Mouse (Mus musculus) heart, embryonic 15.5 days (tissue): ENCODE measurements around the gene Mpl. TPM values are rescaled to one million over a fixed set of nuclear protein-coding genes. Genes with fewer than 3 reads are reported as not detected.

Experiments
- ATAC-seq: fragments of 200-750 bp; cut with Nextera tagmentation; replicated peaks from 2 replicates; pipeline ENCODE4 v1.8.0; 2017; ENCODE audit warnings: low read depth, moderate TSS enrichment; ENCODE audit not compliant: insufficient number of reproducible peaks, insufficient read depth, low FRiP score
- H3K27ac ChIP-seq: fragments of 300-500 bp; sonication (generic); 2 replicates; pipeline ENCODE4 v1.5.1; 2015; ENCODE audit warnings: mild to moderate bottlenecking, inconsistent platforms
- H3K27me3 ChIP-seq: fragments of 300-500 bp; sonication (generic); 2 replicates; pipeline ENCODE4 v1.6.1; 2015; ENCODE audit warnings: inconsistent platforms
- H3K36me3 ChIP-seq: fragments of 300-500 bp; sonication (generic); 2 replicates; pipeline ENCODE4 v1.6.1; 2015; ENCODE audit warnings: mild to moderate bottlenecking, inconsistent platforms
- H3K4me1 ChIP-seq: fragments of 300-500 bp; sonication (generic); replicated peaks from 2 replicates; pipeline ENCODE4 v1.6.1; 2015; ENCODE audit warnings: inconsistent platforms
- H3K4me2 ChIP-seq: fragments of 300-500 bp; sonication (generic); 2 replicates; pipeline ENCODE4 v1.6.1; 2015; ENCODE audit warnings: inconsistent platforms, mild to moderate bottlenecking, moderate library complexity
- H3K4me3 ChIP-seq: fragments of 300-500 bp; sonication (generic); 2 replicates; pipeline ENCODE4 v1.5.1; 2015; ENCODE audit warnings: mild to moderate bottlenecking, inconsistent platforms
- H3K9ac ChIP-seq: fragments of 300-500 bp; sonication (generic); 2 replicates; pipeline ENCODE4 v1.6.1; 2015; ENCODE audit warnings: mild to moderate bottlenecking, inconsistent platforms
- H3K9me3 ChIP-seq: fragments of 300-500 bp; sonication (generic); replicated peaks from 2 replicates; pipeline ENCODE4 v1.6.1; 2016; ENCODE audit warnings: inconsistent platforms
- WGBS: fragments of 180-500 bp; shearing (Covaris S2); methylation state at CpG from one replicate; pipeline ENCODE4 v1.1.7; 2015; ENCODE audit warnings: mixed read lengths; 5-methylcytosine and 5-hydroxymethylcytosine counted together
- polyA plus RNA-seq: library from polyadenylated mRNA; unstranded; fragments of >200 nt; fragmentation: Nextera tagmentation; extraction: Ambion mirVana; gene quantifications from 2 replicates; pipeline ENCODE4 v1.2.1, GENCODE M21; 2015

Gene Mpl
- 1.3 and 1.7 TPM in 2 replicates for polyA plus RNA-seq

DNA sequence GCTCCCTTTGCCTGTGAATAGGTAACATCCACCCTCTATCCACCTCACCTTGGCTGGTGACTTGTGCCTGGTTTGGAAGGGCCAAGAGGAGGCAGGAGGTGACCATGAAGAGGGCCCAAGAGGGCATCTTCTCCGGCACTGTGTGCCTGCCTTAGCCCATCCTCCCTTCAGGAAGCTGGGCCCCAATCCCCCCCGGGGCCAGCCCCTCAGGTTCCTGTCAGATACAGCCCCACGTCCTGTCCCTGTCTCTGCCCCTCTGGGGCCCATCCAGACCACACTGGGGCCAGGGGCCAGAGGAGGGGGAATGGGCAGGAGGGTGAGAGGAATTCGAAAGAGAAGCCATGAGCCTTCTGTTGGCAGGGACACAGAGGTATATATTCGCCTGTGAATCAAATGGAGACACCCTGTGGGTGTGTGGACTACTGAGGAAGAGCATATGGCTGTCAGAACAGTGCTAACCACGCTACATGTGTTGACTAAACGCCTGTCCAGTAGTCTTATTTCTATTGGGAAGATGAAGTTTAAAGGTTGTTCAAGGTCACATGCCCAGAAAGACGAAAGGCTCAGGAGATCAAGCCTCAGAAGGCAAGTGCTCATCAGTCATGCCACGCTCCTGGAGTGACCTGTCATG lies at the start of gene Mpl:
TSS of gene Mpl (minus strand) at position 169 of the 631 bp plus-strand sequence.
- no peaks in the 10 kb centered on the region for H3K27me3 ChIP-seq
- H3K4me2 ChIP-seq, result no peak within 1 kb of the TSS
- no peak within 1 kb of the TSS for H3K4me3 ChIP-seq
- no peak for ATAC-seq
- H3K9ac ChIP-seq, result no peak within 1 kb of the TSS
- no peaks in the 10 kb centered on the region for H3K4me1 ChIP-seq
- H3K27ac ChIP-seq, result no peak within 1 kb of the TSS
- no peaks in the 10 kb centered on the region for H3K9me3 ChIP-seq
- 60% methylated on average over 9 of the region's 9 CpGs for WGBS
- H3K36me3 ChIP-seq, result no peaks in the 10 kb centered on the region

DNA sequence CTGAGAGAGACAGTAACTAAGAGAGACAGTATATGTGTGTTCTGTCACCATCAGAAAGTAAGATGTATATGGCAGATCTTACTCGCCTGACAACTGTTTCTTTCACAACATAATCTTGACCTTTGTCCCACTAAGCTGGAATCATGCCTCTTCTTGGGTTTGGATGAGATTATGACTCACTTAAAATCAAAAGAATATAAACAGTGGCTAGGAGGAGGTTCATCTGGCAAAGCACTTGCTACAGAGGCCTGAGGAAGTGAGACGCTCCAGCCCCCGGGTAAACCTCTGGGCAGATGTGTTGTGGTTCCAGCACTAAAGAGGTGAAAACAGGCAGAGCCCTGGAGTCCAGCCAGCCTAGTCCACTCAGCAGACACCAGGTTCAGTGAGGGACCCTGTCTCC lies 48.2 kb upstream of the Mpl start:
- no peak overlapping the region for H3K4me3 ChIP-seq
- WGBS, result 42% methylated on average over 3 of the region's 3 CpGs

DNA sequence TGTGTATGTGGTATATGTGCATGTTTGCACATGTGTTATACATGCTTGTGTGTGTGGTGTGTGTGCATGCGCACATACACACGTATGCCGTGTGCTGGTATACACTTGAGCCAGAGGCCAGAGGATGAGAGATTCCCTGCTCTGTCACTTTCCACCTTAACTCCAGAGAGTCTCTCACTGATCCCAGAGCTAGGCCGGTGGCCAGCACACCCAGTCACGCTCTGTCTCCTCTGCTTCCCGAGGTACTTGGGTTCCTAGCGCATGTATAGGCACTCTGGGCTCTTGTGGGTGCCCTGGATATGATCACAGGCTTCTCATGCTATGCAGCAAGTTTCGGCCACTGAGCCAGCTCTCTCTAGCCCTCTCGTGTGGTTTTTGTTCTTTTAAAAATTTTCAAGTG lies 43.5 kb upstream of the Mpl start:
- no peaks in the 10 kb centered on the region for H3K4me1 ChIP-seq
- H3K9me3 ChIP-seq, result no peaks in the 10 kb centered on the region
- no peaks in the 10 kb centered on the region for H3K36me3 ChIP-seq
- no peaks in the 10 kb centered on the region for H3K27me3 ChIP-seq
- 68% methylated on average over 9 of the region's 9 CpGs for WGBS
- no peak overlapping the region for H3K4me2 ChIP-seq
- H3K27ac ChIP-seq, result no peak overlapping the region
- no peak overlapping the region for H3K9ac ChIP-seq
- ATAC-seq, result no peak
- no peak overlapping the region for H3K4me3 ChIP-seq

More for the DNA sequence above, 48.2 kb upstream of the Mpl start:
- no peak for ATAC-seq
- no peaks in the 10 kb centered on the region for H3K4me1 ChIP-seq
- no peak overlapping the region for H3K9ac ChIP-seq
- H3K9me3 ChIP-seq, result no peaks in the 10 kb centered on the region
- no peaks in the 10 kb centered on the region for H3K36me3 ChIP-seq
- no peak overlapping the region for H3K4me2 ChIP-seq
- no peaks in the 10 kb centered on the region for H3K27me3 ChIP-seq
- no peak overlapping the region for H3K27ac ChIP-seq

DNA sequence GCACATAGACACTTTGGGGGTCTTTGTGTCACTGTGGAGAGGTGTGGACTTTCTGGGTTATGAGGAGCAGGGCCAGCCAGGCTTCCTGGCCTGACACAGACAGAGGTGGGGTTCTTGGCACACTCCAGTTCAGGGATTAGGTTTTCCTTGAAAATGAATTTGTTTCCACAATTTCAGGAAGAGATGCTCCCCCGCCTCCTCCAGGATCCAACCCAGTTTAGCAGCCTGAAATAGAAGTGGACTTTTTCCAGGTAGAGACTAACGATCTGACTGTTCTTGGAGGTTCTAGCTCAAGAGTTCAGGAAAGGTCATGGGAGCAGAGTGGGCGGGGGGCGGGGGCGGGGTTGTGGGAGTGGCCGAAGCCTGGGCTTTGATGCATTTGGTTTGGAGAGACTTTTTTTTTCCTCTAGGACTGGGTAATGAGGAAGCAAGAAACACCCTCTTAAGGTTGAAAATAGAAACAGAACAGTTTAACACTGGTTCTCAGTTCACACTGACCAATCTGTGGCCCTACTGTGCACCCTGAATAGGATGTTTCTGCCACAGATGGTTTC lies 42.9 kb upstream of the Mpl start:
- no peaks in the 10 kb centered on the region for H3K27me3 ChIP-seq
- H3K4me2 ChIP-seq, result no peak overlapping the region
- no peaks in the 10 kb centered on the region for H3K4me1 ChIP-seq
- no peak overlapping the region for H3K9ac ChIP-seq
- WGBS, result 44% methylated on average over 6 of the region's 6 CpGs
- H3K4me3 ChIP-seq, result no peak overlapping the region
- no peaks in the 10 kb centered on the region for H3K36me3 ChIP-seq
- H3K9me3 ChIP-seq, result no peaks in the 10 kb centered on the region
- H3K27ac ChIP-seq, result no peak overlapping the region
- ATAC-seq, result no peak

DNA sequence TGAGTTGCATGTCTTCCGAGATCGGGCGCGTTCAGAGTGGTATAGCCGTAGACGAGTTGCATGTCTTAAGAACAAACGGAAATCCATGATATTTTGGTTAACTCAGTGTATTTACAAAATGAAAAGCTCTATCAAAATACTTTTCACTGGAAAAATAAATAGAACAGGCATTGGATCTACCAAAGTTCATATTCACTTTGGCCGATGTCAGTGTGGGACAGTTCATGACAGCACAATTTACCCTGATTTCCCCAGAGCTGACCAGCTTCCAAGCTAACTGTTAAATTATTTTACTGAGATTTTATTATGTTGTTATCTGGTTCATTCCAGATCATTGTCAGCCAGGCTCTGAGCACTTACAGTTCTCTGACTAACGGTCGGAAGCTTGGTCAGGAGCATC lies 33.1 kb upstream of the Mpl start:
- ATAC-seq, result no peak
- Histone ChIP-seq H3K4me1 (peaks cover 9% of the 10 kb centered on the region; the same call in 1 of the 2 replicates), H3K9ac (no peak overlapping the region), H3K4me2 (no peak overlapping the region), H3K4me3 (no peak overlapping the region), H3K27ac (peak overlapping the region; percentile 29; the same call in 1 of the 2 replicates), H3K9me3 (no peaks in the 10 kb centered on the region), H3K27me3 (no peaks in the 10 kb centered on the region), H3K36me3 (no peaks in the 10 kb centered on the region)
- 78% methylated on average over 10 of the region's 10 CpGs for WGBS

DNA sequence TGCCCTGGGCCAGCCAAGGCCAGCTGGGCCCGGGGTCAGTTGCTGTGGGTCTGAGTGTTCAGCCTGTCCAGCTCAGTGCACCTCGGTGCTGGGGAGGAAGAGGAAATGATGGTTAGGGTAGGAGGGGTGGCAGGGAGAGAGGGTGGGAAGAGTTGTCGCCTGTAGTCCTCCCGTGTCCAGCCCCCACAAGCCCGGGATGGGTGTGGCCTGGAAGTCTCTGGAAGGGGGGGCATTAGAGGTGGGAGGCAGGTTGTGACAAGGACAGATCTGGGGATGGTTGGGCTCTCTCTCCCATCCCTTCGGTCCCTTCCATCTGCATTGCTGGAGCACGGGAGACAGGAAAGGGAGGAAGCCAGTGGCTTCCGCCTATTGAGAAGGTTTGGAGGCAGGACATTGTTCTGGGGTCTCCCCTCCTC lies 32.4 kb upstream of the Mpl start, which contains the start of gene Tie1:
TSS of gene Tie1 (minus strand) at position 345 of the 416 bp plus-strand sequence.
- peak within 1 kb of the TSS; percentile 50 for H3K4me2 ChIP-seq
- H3K27me3 ChIP-seq, result no peaks in the 10 kb centered on the region
- no peaks in the 10 kb centered on the region for H3K36me3 ChIP-seq
- peak within 1 kb of the TSS; percentile 39 for H3K4me3 ChIP-seq
- peaks cover 9% of the 10 kb centered on the region; the same call in 1 of the 2 replicates for H3K4me1 ChIP-seq
- WGBS, result 57% methylated on average over 8 of the region's 8 CpGs
- ATAC-seq, result peak; percentile 94
- H3K27ac ChIP-seq, result peak within 1 kb of the TSS; percentile 66
- H3K9ac ChIP-seq, result no peak within 1 kb of the TSS
- H3K9me3 ChIP-seq, result no peaks in the 10 kb centered on the region

DNA sequence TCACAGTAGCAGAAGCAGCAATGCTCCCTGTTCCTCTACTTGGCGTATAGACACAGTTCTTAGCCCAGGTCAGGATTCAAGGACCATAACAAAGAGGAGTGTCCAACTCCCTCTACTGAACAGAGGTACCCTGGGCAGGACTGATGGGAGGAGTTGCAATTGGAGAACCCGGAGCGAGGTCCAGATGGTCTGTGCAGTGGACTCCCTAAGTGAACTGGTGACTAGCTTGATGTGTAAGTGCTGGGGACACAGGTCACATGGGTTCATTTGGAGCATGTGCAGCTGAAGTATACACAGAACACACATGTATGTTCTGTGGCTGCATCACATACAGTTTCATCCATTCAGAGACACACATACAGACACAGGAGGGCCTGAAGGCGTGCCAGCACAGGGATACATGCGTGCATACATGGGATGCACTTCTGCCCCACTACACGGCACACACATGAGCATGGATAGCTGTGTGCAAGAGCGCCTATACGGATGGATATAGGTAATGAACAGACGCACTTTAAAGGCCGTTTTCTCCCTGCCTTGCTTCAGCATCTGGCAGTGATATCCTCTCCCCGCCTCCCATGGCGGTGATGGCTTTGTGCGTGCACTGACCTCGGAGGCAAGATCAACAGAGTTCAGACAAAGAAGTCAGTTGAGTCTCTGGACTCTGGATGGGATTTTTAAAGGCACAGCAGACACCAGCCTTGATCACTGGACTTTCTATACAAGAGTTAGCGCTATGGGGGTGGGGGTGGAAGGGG lies 19.6 kb upstream of the Mpl start:
- WGBS, result 69% methylated on average over 15 of the region's 15 CpGs

DNA sequence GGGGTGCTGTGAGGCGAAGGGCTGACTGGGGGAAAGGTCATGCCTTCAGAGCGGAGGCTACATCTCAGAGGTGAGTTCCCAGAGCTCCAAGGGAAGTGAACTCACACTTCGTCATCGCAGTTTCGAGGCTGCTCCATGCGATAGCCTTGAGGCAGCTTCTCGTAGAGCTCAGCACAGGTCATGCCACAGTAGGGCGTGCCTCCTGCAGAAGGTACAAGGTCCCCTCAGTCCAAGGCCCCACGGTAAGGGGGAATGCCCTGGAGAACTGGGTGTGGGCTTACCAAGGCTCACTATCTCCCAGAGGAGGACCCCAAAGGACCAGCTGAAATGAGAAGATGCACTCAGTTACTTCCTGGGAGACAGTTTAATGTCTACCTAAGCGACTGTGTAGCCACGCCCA lies 15.4 kb upstream of the Mpl start:
- Histone ChIP-seq H3K4me3 (no peak overlapping the region), H3K4me1 (no peaks in the 10 kb centered on the region), H3K9me3 (no peaks in the 10 kb centered on the region), H3K9ac (no peak overlapping the region), H3K27ac (no peak overlapping the region), H3K27me3 (no peaks in the 10 kb centered on the region), H3K4me2 (no peak overlapping the region), H3K36me3 (no peaks in the 10 kb centered on the region)
- 85% methylated on average over 11 of the region's 11 CpGs for WGBS
- ATAC-seq, result no peak

More for the DNA sequence above, 19.6 kb upstream of the Mpl start:
- no peaks in the 10 kb centered on the region for H3K9me3 ChIP-seq
- no peaks in the 10 kb centered on the region for H3K27me3 ChIP-seq
- H3K4me3 ChIP-seq, result no peak overlapping the region
- H3K4me2 ChIP-seq, result no peak overlapping the region
- H3K9ac ChIP-seq, result no peak overlapping the region
- no peaks in the 10 kb centered on the region for H3K4me1 ChIP-seq
- H3K27ac ChIP-seq, result no peak overlapping the region
- no peak for ATAC-seq
- no peaks in the 10 kb centered on the region for H3K36me3 ChIP-seq

DNA sequence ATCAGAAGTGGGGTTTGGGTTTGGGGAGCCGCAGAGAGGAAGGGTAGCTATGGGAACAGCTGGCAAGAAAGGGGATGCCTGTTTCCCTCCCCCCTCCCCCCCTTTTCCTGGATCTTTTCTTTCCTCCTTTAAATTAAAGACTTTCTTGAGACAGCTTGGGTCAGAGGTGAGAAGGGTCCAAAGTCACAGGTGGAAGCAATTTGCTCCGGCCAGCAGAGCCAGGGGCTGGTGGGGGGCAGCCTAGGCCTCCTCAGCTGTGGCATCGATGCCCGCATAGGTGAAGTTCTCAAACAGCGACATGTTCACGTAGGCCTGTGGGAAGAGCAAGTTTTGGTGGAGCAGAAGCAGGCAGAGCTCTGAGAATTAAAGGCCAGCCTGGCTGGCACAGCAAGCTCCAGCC lies 14.0 kb upstream of the Mpl start:
- H3K36me3 ChIP-seq, result no peaks in the 10 kb centered on the region
- WGBS, result 78% methylated on average over 6 of the region's 6 CpGs
- ATAC-seq, result no peak

DNA sequence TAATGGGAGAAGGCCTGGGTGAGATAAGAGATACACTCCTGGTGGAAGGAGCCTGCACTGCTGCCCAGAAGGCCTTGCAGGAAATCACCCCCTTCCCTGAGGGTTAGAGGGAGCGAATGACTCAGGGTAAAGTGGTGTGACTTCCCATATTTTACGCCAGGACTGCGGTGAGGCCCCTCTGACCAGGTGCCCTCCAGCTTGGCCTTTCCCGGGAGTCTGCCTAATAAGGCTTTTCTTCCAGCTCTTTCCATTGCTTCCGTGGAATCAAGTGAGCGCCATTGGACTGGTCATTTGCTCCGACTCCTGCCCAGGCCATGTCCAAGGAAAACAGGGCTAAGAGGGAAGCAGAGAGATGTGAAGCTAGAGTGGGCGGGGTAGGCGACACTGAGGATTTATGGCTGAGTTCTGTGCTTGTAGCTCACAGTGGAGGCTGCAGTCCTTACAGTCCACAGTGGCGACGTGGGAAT lies 8.4 kb upstream of the Mpl start:
- H3K36me3 ChIP-seq, result no peaks in the 10 kb centered on the region
- ATAC-seq, result peak; percentile 66
- H3K4me1 ChIP-seq, result peaks cover 6% of the 10 kb centered on the region; the same call in 1 of the 2 replicates
- H3K9me3 ChIP-seq, result no peaks in the 10 kb centered on the region
- 32% methylated on average over 11 of the region's 11 CpGs for WGBS
- H3K4me3 ChIP-seq, result no peak overlapping the region
- H3K27ac ChIP-seq, result peak overlapping the region; percentile 58
- H3K4me2 ChIP-seq, result no peak overlapping the region
- H3K27me3 ChIP-seq, result 0 out of 2 replicates have a peak, but pooled peaks cover 2% of the 10 kb centered on the region
- no peak overlapping the region for H3K9ac ChIP-seq

More for the DNA sequence above, 14.0 kb upstream of the Mpl start:
- Histone ChIP-seq H3K4me2 (no peak overlapping the region), H3K9me3 (no peaks in the 10 kb centered on the region), H3K4me1 (no peaks in the 10 kb centered on the region), H3K27ac (no peak overlapping the region), H3K4me3 (no peak overlapping the region), H3K9ac (no peak overlapping the region), H3K27me3 (no peaks in the 10 kb centered on the region)

DNA sequence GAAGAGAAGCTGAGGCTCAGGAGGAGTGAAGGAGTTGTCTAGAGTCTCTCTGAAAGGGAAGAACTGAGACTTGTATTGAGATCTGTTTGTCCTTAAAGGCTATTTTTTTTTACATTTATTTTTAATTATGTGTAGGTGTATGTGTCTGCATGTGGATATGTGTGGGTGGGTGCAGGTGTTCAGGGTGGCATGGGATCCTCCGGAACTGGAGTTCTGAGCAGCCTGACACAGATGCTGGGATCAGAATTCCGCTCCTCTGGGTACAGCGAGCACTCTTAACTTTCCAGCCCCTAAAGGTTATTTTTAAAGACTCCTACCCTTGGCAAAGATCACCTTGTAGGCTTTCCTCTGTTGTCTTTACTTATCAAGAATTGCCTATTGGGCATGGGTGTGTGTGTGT lies 7.6 kb upstream of the Mpl start:
- WGBS, result 74% methylated on average over 3 of the region's 3 CpGs
- Histone ChIP-seq H3K4me3 (no peak overlapping the region), H3K36me3 (no peaks in the 10 kb centered on the region), H3K4me2 (no peak overlapping the region), H3K4me1 (peaks cover 6% of the 10 kb centered on the region; the same call in 1 of the 2 replicates), H3K9ac (no peak overlapping the region), H3K9me3 (no peaks in the 10 kb centered on the region), H3K27me3 (0 out of 2 replicates have a peak, but pooled peaks cover 2% of the 10 kb centered on the region), H3K27ac (no peak overlapping the region)
- no peak for ATAC-seq
